Mouse (Mus musculus): ENCODE results near the gene Stk24.

DNA sequence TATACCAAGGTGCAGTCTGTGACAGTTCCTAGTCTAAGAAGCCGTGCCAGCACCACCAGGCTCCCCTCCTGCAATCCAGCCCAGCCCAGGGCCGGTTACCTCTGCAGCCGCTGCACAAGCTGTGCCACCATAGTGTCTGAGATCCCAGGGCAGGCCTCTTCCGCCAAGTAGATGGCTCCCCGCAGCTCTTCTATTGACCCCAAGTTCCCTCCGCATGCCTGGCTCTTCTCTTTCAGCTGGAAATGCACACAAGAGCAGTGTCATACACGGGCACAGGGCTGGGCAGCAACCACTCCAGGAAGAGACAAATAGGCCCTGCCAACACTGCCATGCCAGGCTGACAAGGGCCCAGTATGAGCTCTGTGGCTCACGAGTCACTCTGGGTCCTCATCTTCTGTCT is 87.9 kb downstream of the Stk24 start:
- no peak for TF ChIP-seq CTCF (conservative IDR thresholded peaks at IDR 0.05; ENCODE audit: low read length)
- TF ChIP-seq NANOG (IDR thresholded peaks at IDR 0.05; ENCODE audit: borderline replicate concordance, low read length): no peak
- no peak for TF ChIP-seq POU5F1 (IDR thresholded peaks at IDR 0.05; ENCODE audit: borderline replicate concordance, low read length)
